Mouse (Mus musculus) testis, adult 2 months (tissue): ENCODE data around the gene Vil1. TPM values are rescaled to one million over a fixed set of nuclear protein-coding genes. Genes with fewer than 3 reads are reported as not detected.

Source experiments
- H3K27ac ChIP-seq: fragments of 200-500 bp; 2 replicates; pipeline ENCODE4 v1.5.1; 2012; ENCODE audit warnings: low read depth, low read length; ENCODE audit not compliant: control insufficient read depth, insufficient read depth
- H3K27me3 ChIP-seq: fragments of 200-500 bp; 2 replicates; pipeline ENCODE4 v1.6.1; 2012; ENCODE audit warnings: mild to moderate bottlenecking, low read length, moderate library complexity; ENCODE audit not compliant: control insufficient read depth, insufficient read depth
- H3K36me3 ChIP-seq: fragments of 200-500 bp; 2 replicates; pipeline ENCODE4 v1.6.1; 2012; ENCODE audit warnings: mild to moderate bottlenecking, low read length; ENCODE audit not compliant: control insufficient read depth, insufficient read depth
- H3K4me1 ChIP-seq: fragments of 200-500 bp; 2 replicates; pipeline ENCODE4 v1.6.1; 2012; ENCODE audit warnings: low read length; ENCODE audit not compliant: control insufficient read depth, insufficient read depth
- H3K4me3 ChIP-seq: fragments of 200-500 bp; 2 replicates; pipeline ENCODE4 v1.5.1; 2012; ENCODE audit warnings: low read depth, mild to moderate bottlenecking, low read length, moderate library complexity, mixed read lengths; ENCODE audit not compliant: control insufficient read depth
- CTCF ChIP-seq: fragments of 200-500 bp; IDR thresholded peaks from 2 replicates; pipeline ENCODE4 v1.5.1; 2012; ENCODE audit warnings: low read depth, mild to moderate bottlenecking, inconsistent platforms, low read length, moderate library complexity; ENCODE audit not compliant: control insufficient read depth, insufficient read depth, insufficient replicate concordance
- POLR2A ChIP-seq: fragments of 200-500 bp; IDR thresholded peaks from 2 replicates; pipeline ENCODE4 v1.6.1; 2012; ENCODE audit warnings: low read depth, mild to moderate bottlenecking, inconsistent platforms, low read length, moderate library complexity; ENCODE audit not compliant: control insufficient read depth
- polyA plus RNA-seq: library from polyadenylated mRNA; depleted of rRNA; stranded (reverse); fragments of >200 nt; gene quantifications from 2 replicates; pipeline ENCODE4 v1.2.3, GENCODE M21; 2012

Gene Vil1
- polyA plus RNA-seq, 1 experiment = 0.09 TPM

- Histone ChIP-seq H3K36me3 (no peaks in the 10 kb centered on the region), H3K27me3 (no peaks in the 10 kb centered on the region), H3K4me3 (no peak overlapping the region; the same call in 1 of the 2 replicates), H3K4me1 (peaks cover 16% of the 10 kb centered on the region), H3K27ac (no peak overlapping the region)
- TF ChIP-seq CTCF (no peak), POLR2A (no peak)
Observed at GRCm38 (mm10) chr1:74415143-74415542, 6.0 kb downstream of the Vil1 start.

GRCm38 (mm10) chr1:74418747-74419439 is 9.7 kb downstream of the Vil1 start:
- no peak overlapping the region for H3K4me3 ChIP-seq
- no peak overlapping the region for H3K27ac ChIP-seq
- H3K27me3 ChIP-seq = no peaks in the 10 kb centered on the region
- H3K4me1 ChIP-seq = peaks cover 12% of the 10 kb centered on the region
- TF ChIP-seq CTCF = no peak
- no peak for TF ChIP-seq POLR2A
- no peaks in the 10 kb centered on the region for H3K36me3 ChIP-seq

- H3K36me3 ChIP-seq = no peaks in the 10 kb centered on the region
- H3K4me1 ChIP-seq = peaks cover 12% of the 10 kb centered on the region
- TF ChIP-seq POLR2A (no peak), CTCF (no peak)
- no peak overlapping the region for H3K27ac ChIP-seq
- no peak overlapping the region for H3K4me3 ChIP-seq
- H3K27me3 ChIP-seq = no peaks in the 10 kb centered on the region
Observed at GRCm38 (mm10) chr1:74419440-74419794, 10.2 kb downstream of the Vil1 start.

- TF ChIP-seq CTCF = no peak
- no peak for TF ChIP-seq POLR2A
- no peaks in the 10 kb centered on the region for H3K36me3 ChIP-seq
- H3K4me3 ChIP-seq = no peak overlapping the region
- H3K4me1 ChIP-seq = peaks cover 7% of the 10 kb centered on the region
- no peak overlapping the region for H3K27ac ChIP-seq
- H3K27me3 ChIP-seq = no peaks in the 10 kb centered on the region
Observed at GRCm38 (mm10) chr1:74423147-74423546, 14.0 kb downstream of the Vil1 start.

- Histone ChIP-seq H3K27ac (no peak overlapping the region), H3K4me3 (no peak overlapping the region), H3K4me1 (no peaks in the 10 kb centered on the region), H3K36me3 (no peaks in the 10 kb centered on the region), H3K27me3 (no peaks in the 10 kb centered on the region)
- TF ChIP-seq POLR2A (no peak), CTCF (no peak)
Observed at GRCm38 (mm10) chr1:74425845-74426244, 16.7 kb downstream of the Vil1 start.

- TF ChIP-seq CTCF (no peak), POLR2A (no peak)
- H3K27ac ChIP-seq = no peak overlapping the region
- no peaks in the 10 kb centered on the region for H3K27me3 ChIP-seq
- H3K4me1 ChIP-seq = no peaks in the 10 kb centered on the region
- H3K4me3 ChIP-seq = no peak overlapping the region
- H3K36me3 ChIP-seq = no peaks in the 10 kb centered on the region; the same call in 1 of the 2 replicates
Observed at GRCm38 (mm10) chr1:74433220-74433619, 24.0 kb downstream of the Vil1 start.

GRCm38 (mm10) chr1:74434596-74434995 is 25.4 kb downstream of the Vil1 start:
- Histone ChIP-seq H3K27me3 (no peaks in the 10 kb centered on the region), H3K36me3 (no peaks in the 10 kb centered on the region; the same call in 1 of the 2 replicates), H3K27ac (no peak overlapping the region), H3K4me1 (no peaks in the 10 kb centered on the region), H3K4me3 (no peak overlapping the region)
- TF ChIP-seq CTCF = no peak
- no peak for TF ChIP-seq POLR2A

- Histone ChIP-seq H3K4me3 (no peak overlapping the region), H3K27me3 (no peaks in the 10 kb centered on the region), H3K27ac (no peak overlapping the region), H3K36me3 (peaks cover under 1% of the 10 kb centered on the region), H3K4me1 (no peaks in the 10 kb centered on the region)
- TF ChIP-seq POLR2A (no peak), CTCF (no peak)
Observed at GRCm38 (mm10) chr1:74435563-74435962, 26.4 kb downstream of the Vil1 start.
